Mouse (Mus musculus) layer of hippocampus, postnatal 36 days (tissue): Measurements from ENCODE around the gene Zfp995. TPM values are rescaled to one million over a fixed set of nuclear protein-coding genes. Genes with fewer than 3 reads are reported as not detected.
"Not testable (repeated sequence)": the region's sequence is repeated elsewhere in the genome, so short reads cannot be mapped to it uniquely, and the experiment has no call there.

Experiments used
- DNase-seq, 2 experiments: peaks; one replicate each; pipeline ENCODE4 v3.0.0; 2022
- total RNA-seq, 2 experiments: library from RNA; stranded (reverse); gene quantifications; 2 replicates each; pipeline ENCODE4 v1.2.3; 2021

Gene Zfp995
- 1 to 10 TPM; 5.3 to 6.1 TPM for total RNA-seq

DNA sequence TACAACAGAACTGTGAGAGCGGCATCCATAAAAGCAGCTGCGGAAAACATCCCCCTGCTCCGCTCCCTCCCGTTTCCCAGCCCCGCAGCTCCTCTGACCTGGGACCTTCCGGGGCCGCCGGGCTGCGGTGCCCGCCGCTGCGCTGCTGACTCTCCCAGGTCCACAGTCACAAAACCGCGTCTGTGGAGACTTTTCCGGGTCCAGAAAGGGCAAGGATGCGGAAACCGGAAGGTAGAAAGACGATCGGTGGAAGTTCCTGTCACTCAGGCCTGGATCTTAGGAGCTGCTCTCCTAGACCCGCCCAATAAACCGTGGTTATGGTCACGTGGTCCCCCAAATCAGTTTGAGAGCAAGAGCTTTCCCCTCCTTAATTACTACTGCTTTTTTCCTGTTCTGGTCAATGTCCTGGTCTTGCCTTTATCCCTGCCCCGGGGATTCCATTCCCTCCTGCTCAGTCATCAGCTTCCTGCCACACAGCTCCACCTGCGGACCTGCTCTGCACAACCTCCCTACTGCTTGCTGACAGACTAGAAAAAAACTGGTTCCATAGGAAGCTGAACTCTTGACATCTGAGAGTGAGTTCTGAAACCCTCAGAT, at the start of gene Zfp995:
Gene Zfp995, minus strand, starts transcription at position 471 of the 597 bp plus-strand sequence.
- DNase-seq, result peak; percentile 52 to 54

- DNase-seq, result no peak
Observed at GRCm38 (mm10) chr17:21909039-21909438, 687 bp downstream of the Zfp995 start.

DNA sequence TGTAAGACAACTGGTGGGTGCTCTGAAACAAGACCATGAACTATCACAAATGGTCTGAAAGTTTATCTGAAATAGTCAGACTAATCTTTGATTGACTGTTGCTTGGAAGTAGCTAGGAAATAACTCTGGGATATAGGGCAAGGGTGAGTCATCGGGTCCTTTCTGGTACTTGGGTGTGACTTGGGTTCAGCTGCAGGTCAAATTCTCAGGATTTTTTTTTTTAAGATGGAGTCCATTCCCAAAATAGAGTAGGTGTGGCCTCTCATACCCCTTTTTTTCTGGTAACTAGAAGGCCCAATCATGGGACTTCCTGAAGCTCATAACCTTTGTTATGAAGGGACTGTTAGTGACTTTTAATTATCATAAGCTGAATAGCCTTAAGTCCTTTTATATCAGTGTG, 38.5 kb downstream of the Zfp995 start:
- DNase-seq, result no peak

GRCm38 (mm10) chr17:21846322-21846582, 63.5 kb downstream of the Zfp995 start:
- DNase-seq, result not testable (repeated sequence)

GRCm38 (mm10) chr17:21845545-21846321, 64.0 kb downstream of the Zfp995 start, which contains the start of gene Zfp820:
Gene Zfp820, minus strand, starts transcription at chr17:21845772.
- DNase-seq, result peak; percentile 2 to 3

GRCm38 (mm10) chr17:21838510-21838909, 71.2 kb downstream of the Zfp995 start:
- no peak for DNase-seq

Other genes starting within 250 kb of the Zfp995 start
- 1 to 10 TPM; 4.5 to 6.4 TPM for gene Gm10226, start 218.1 kb downstream of the Zfp995 start, total RNA-seq
- gene Zfp760, start 202.2 kb downstream of the Zfp995 start, total RNA-seq, result 10 to 100 TPM in 1 of 2 experiments, 1 to 10 TPM in 1; 8.2 to 10.0 TPM
- 1 to 10 TPM; 3.9 to 4.6 TPM for gene Zfp229, start 179.1 kb downstream of the Zfp995 start, total RNA-seq
- gene Zfp820, start 64.2 kb downstream of the Zfp995 start, total RNA-seq, result under 1 TPM; 0.45 to 0.46 TPM
- gene Zfp942, start 52.5 kb upstream of the Zfp995 start, total RNA-seq, result 10 to 100 TPM; 18.6 to 19.5 TPM
- gene Zfp943, start 52.6 kb upstream of the Zfp995 start, total RNA-seq, result 10 to 100 TPM; 19.5 to 22.6 TPM